19 mouse cellular contexts compared by ENCODE assay signal in genomic region chr7:95253862-95254545, GRCm38 (mm10).
A peak's percentile ranks its signal among the peaks of the same experiment; 100 is the strongest.
DNase-seq lines count a peak whose midpoint lies in the region; ATAC-seq and TF ChIP-seq lines count a peak whose summit lies in the region.
"Had no signal": no experiment of that assay in that cellular context is flagged by ENCODE, and none has a peak within 500 bp of the region (broad histone marks: within the 10 kb centered on the region; RNA-seq: fewer than 3 reads in every experiment).

No protein-coding gene starts in this region.

- TF ChIP-seq POLR2A in brain, embryonic 14.5 days (IDR thresholded peaks at IDR 0.05; ENCODE audit: borderline replicate concordance, extremely low read depth, insufficient read depth, insufficient read length, poor library complexity, severe bottlenecking) = no peak

- H3K9ac ChIP-seq in forebrain, embryonic 14.5 days (ENCODE audit: low read length) = no peak overlapping the region
- H3K9ac ChIP-seq in kidney, embryonic 15.5 days = no peak overlapping the region
- no peak overlapping the region for H3K9ac ChIP-seq in intestine, embryonic 16.5 days (ENCODE audit: low read depth, low read length)
- H3K9ac ChIP-seq: heart, embryonic 15.5 days; hindbrain, embryonic 14.5 days had no signal

- no peak overlapping the region for H3K27ac ChIP-seq in forebrain, embryonic 14.5 days (ENCODE audit: low read depth, low read length)
- no peak overlapping the region for H3K27ac ChIP-seq in forebrain, embryonic 10.5 days
- H3K27ac ChIP-seq in kidney, embryonic 15.5 days = no peak overlapping the region
- no peak overlapping the region for H3K27ac ChIP-seq in intestine, embryonic 16.5 days (ENCODE audit: low read length)
- H3K27ac ChIP-seq: heart, embryonic 15.5 days; hindbrain, embryonic 10.5 days; hindbrain, embryonic 14.5 days; kidney, postnatal 0 days had no signal

- H3K4me1 ChIP-seq in forebrain, embryonic 14.5 days (ENCODE audit: control insufficient read depth, insufficient read depth, low read length) = peaks cover 3% of the 10 kb centered on the region; the same call in 1 of the 2 replicates
- no peaks in the 10 kb centered on the region for H3K4me1 ChIP-seq in forebrain, embryonic 10.5 days
- H3K4me1 ChIP-seq in kidney, embryonic 15.5 days = no peaks in the 10 kb centered on the region
- 0 out of 2 replicates have a peak, but pooled peaks cover 2% of the 10 kb centered on the region for H3K4me1 ChIP-seq in intestine, embryonic 16.5 days (ENCODE audit: control insufficient read depth, insufficient read depth, low read length)
- H3K4me1 ChIP-seq: hindbrain, embryonic 10.5 days had no signal

- WGBS in forebrain, embryonic 14.5 days = 63% methylated on average over 5 of the region's 5 CpGs
- WGBS in forebrain, embryonic 10.5 days = 91% methylated on average over 5 of the region's 5 CpGs
- 61% methylated on average over 5 of the region's 5 CpGs for WGBS in kidney, embryonic 15.5 days
- WGBS in intestine, embryonic 16.5 days = 62% methylated on average over 5 of the region's 5 CpGs

- ATAC-seq in forebrain, embryonic 14.5 days = peak; percentile 93
- 0 out of 2 replicates have a peak, but pooled peaks have one; percentile 33 for ATAC-seq in kidney, embryonic 15.5 days (replicated peaks; ENCODE audit: low FRiP score)
- peak; percentile 88 for ATAC-seq in intestine, embryonic 16.5 days

- H3K27me3 ChIP-seq in forebrain, embryonic 14.5 days (replicated peaks; ENCODE audit: control insufficient read depth, insufficient read depth, low read length) = no peaks in the 10 kb centered on the region
- H3K27me3 ChIP-seq in forebrain, embryonic 10.5 days (ENCODE audit: poor library complexity, severe bottlenecking) = no peaks in the 10 kb centered on the region
- no peaks in the 10 kb centered on the region for H3K27me3 ChIP-seq in kidney, embryonic 15.5 days
- no peaks in the 10 kb centered on the region for H3K27me3 ChIP-seq in intestine, embryonic 16.5 days (replicated peaks; ENCODE audit: control insufficient read depth, insufficient read depth, low read length)
- H3K27me3 ChIP-seq: CH12.LX; heart, embryonic 15.5 days had no signal

- H3K36me3 ChIP-seq in forebrain, embryonic 14.5 days (ENCODE audit: control insufficient read depth, insufficient read depth, low read length) = no peaks in the 10 kb centered on the region
- no peaks in the 10 kb centered on the region for H3K36me3 ChIP-seq in forebrain, embryonic 10.5 days (replicated peaks)
- H3K36me3 ChIP-seq in kidney, embryonic 15.5 days = no peaks in the 10 kb centered on the region
- no peaks in the 10 kb centered on the region for H3K36me3 ChIP-seq in intestine, embryonic 16.5 days (ENCODE audit: control insufficient read depth, insufficient read depth, low read length)
- H3K36me3 ChIP-seq: heart, embryonic 15.5 days; hindbrain, embryonic 10.5 days had no signal

- peak; percentile 85 for DNase-seq in forebrain, embryonic 14.5 days (ENCODE audit: low spot score)
- DNase-seq in forebrain, embryonic 10.5 days (ENCODE audit: extremely low spot score, low spot score) = no peak
- no peak for DNase-seq in kidney, adult 8-10 months
- DNase-seq in brain, embryonic 14.5 days (ENCODE audit: low read depth) = peak; percentile 85
- no peak for DNase-seq in adrenal gland, postnatal 25 days
- DNase-seq: adrenal gland, adult 2 months; adrenal gland, postnatal 36 days; cerebellum, adult 2 months; heart, adult 18-20 months; heart, postnatal 14 days; kidney, adult 11 months had no signal

- no peaks in the 10 kb centered on the region for H3K9me3 ChIP-seq in forebrain, embryonic 14.5 days (replicated peaks; ENCODE audit: control insufficient read depth, low read length)
- no peaks in the 10 kb centered on the region for H3K9me3 ChIP-seq in forebrain, embryonic 10.5 days
- no peaks in the 10 kb centered on the region for H3K9me3 ChIP-seq in kidney, embryonic 15.5 days (replicated peaks)
- H3K9me3 ChIP-seq in intestine, embryonic 16.5 days (ENCODE audit: control insufficient read depth, low read length) = no peaks in the 10 kb centered on the region
- H3K9me3 ChIP-seq: heart, embryonic 15.5 days; hindbrain, embryonic 10.5 days had no signal

- H3K4me2 ChIP-seq in forebrain, embryonic 14.5 days (ENCODE audit: low read length) = no peak overlapping the region
- no peak overlapping the region for H3K4me2 ChIP-seq in kidney, embryonic 15.5 days
- H3K4me2 ChIP-seq in intestine, embryonic 16.5 days (ENCODE audit: low read depth, low read length) = no peak overlapping the region
- H3K4me2 ChIP-seq: heart, embryonic 11.5 days; heart, embryonic 15.5 days; hindbrain, embryonic 14.5 days had no signal

- H3K4me3 ChIP-seq in forebrain, embryonic 14.5 days (ENCODE audit: low read depth, low read length) = no peak overlapping the region
- no peak overlapping the region for H3K4me3 ChIP-seq in forebrain, embryonic 10.5 days
- no peak overlapping the region for H3K4me3 ChIP-seq in kidney, embryonic 15.5 days (replicated peaks)
- no peak overlapping the region for H3K4me3 ChIP-seq in intestine, embryonic 16.5 days (ENCODE audit: low read length)
- H3K4me3 ChIP-seq: heart, embryonic 15.5 days; hindbrain, embryonic 10.5 days had no signal

- no peak for TF ChIP-seq CTCF in brain, embryonic 14.5 days (IDR thresholded peaks at IDR 0.05; ENCODE audit: borderline replicate concordance, extremely low read depth, insufficient read depth, insufficient read length)

Comparison
In these comparisons a context has a peak if more than half of its experiments do, and no peak if none do; other contexts are left out.
1. DNase-seq: peak in forebrain, embryonic 14.5 days (single experiment) and brain, embryonic 14.5 days (single experiment); none in forebrain, embryonic 10.5 days (single experiment), kidney, adult 8-10 months (0 of 2) and adrenal gland, postnatal 25 days (single experiment).
2. ATAC-seq: peak in every context shown above with its lines; median percentile 93 in forebrain, embryonic 14.5 days; 88 in intestine, embryonic 16.5 days; 33 in kidney, embryonic 15.5 days.